Mouse (Mus musculus): ENCODE measurements around the gene Myom1. TPM values are rescaled to one million over a fixed set of nuclear protein-coding genes. Genes with fewer than 3 reads are reported as not detected.

Gene Myom1
- total RNA-seq, 2 experiments from 2014 or later = 0.07 to 0.44 TPM

DNA sequence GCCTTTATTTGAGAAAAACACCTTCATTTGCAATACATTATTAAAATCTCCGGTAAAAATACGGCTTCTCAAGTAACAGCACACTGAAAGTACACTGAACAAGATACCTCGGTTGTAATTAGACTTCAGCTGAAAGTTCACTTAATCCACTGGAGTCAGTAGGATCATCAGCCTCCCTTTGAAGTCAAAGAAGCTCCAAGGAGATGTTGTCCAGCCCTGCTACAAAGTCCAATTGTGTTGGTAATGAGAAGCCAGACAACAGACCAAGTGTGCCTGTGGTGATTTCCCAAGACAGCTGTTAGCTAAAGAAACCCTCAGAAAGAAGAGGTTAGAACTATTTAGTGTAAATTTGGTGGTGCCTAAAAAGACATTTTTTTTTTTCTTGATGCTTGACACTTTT is 92.0 kb downstream of the Myom1 start:
- no peak for ATAC-seq (ENCODE audit: poor library complexity, severe bottlenecking)

DNA sequence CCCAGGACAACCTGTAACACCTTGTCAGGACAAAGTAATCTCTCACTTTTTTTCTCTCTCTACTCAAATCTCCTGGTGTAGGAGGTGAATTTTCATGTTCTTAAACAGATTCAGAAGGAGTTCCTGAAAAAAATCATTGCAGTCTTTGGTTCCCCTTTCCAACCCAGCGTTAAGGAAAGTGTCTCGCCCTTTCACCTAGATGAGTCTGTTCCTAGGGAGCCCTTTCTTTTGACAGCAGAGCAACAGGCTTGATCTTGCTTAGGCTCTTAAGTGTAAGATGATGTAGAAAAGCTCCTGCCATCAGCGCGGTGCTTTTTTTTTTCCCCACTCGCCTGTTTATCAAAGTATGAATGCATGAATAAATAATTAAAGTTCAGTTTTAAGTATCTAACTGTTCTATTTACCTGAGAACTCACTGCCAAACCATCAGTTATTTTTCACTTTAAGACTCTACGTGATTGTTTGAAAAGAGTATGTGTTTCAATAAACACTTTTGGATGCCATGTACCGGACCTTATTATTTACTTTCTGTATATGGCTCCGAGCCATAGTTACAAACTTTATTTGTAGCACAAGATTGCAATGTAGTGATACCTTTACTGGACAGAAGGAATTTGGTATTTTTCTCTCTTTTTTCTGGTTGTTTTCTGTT is 94.2 kb downstream of the Myom1 start:
- ATAC-seq (ENCODE audit: poor library complexity, severe bottlenecking) = peak; percentile 19; the same call in 1 of the 2 replicates

DNA sequence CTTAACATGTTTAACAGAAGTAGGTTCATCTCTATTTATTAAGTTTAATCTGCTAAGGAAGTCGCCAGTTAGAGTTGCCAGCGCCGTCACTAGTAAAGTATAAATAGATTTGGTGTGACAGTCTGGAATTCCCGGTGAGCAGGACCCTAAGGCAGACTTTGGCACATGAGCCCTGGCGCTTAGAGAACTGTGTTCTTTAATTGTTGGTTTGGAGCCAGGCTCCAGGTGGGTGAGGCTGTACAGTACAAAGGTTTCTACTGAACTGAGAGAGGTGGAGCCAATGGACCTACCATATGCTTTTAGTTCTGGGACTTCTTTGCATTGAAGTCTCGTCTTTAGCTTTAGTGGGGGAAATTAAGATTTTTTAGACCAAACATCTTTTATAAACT is 94.8 kb downstream of the Myom1 start:
- no peak for ATAC-seq (ENCODE audit: poor library complexity, severe bottlenecking)

DNA sequence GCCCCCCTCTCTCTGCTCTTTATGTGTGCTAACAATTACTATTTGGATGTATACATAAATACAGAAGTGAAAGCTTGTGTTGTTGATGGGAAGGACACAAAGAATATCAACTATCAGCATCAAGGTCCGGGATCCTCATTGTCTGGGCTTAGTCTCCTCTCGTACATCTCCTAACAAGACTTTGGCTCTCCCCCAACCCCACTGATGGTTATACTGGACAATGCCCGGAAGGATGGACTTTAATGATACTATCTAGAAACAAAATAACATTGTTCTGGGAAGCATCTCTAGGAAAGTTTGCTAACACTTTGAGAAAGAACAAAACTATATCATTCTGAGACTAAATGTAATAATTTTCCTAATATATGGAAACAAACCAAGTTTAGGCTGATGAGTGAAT is 96.2 kb downstream of the Myom1 start:
- ATAC-seq (ENCODE audit: poor library complexity, severe bottlenecking) = no peak

DNA sequence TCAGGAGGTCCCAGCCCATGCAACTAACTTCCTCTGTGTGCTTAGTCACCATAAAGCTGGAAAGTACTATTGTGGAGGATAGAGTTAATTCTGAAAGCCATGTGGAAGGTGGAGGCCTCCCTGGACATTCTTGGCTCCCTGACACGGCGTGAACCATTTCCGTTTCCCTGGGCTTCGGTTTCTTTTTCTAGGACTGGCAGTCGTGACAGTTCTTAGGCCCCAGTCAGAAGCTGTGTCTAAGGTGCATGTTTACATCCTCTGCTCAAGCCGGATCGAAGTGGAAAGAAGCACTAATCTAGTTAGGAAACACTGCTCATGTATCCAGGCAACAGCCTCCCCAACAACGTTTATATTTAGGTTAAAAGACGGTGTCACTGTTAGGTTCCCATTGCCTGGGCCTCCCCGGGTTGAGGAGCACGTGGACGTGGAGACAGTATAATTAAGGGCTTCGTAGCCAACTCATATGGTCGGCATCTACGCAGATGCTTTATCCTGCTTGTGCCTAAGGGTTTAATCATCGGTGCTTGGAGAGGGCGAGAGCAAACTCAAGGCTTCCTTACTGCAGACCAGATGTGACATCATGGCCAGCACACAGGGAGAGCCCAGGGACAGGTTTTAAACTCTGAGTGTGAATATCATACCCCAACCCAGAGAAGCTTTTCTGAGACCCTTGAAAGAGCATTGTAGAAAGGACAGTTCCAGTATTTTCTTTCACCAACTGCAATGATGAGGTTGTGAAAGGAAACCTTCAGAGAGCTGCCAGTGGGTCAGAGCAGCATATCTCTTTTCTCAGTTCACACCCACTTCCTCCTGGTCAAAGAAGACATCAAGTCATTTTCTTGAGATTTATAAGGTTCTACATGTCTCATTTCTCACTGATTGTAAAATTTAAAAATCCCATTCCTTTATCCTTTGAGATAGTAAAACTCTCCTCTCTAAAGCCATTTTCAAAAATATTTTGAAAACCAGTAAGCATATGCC is 100.4 kb downstream of the Myom1 start:
- peak; percentile 56 for ATAC-seq (ENCODE audit: poor library complexity, severe bottlenecking)

DNA sequence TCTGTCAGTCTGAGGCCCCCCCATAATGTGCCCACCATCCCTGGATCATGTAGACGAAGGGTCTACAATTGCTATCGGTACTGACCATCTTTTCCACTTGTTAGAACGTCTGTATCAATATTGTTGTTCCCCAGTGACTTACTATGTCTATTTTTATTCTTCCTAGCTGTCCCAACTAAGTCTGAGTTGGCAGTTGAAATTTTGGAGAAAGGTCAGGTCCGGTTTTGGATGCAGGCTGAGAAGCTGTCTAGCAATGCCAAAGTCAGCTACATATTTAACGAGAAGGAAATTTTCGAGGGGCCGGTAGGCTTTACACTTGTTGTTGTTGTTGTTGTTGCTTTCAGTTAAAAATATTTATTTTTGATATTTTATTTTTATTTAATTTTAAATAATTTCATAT is 102.9 kb downstream of the Myom1 start:
- ATAC-seq (ENCODE audit: poor library complexity, severe bottlenecking) = no peak

DNA sequence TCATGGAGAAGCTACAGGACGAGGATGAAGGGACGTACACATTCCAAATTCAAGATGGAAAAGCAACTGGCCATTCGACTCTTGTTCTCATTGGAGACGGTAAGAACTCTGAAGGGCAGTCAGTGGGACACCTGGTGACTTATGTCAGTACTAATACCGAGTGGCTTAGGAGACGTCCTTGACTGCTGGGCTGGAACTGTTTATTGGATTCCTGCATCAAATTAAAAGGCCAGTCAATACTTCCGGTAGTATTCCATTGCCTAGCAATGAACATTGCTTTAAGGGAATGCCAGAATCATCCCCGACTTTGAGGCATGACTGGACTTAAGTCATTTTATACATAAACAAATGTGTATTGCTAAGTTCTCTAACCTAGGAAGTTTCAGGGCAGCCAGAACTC is 103.8 kb downstream of the Myom1 start:
- ATAC-seq (ENCODE audit: poor library complexity, severe bottlenecking) = no peak

DNA sequence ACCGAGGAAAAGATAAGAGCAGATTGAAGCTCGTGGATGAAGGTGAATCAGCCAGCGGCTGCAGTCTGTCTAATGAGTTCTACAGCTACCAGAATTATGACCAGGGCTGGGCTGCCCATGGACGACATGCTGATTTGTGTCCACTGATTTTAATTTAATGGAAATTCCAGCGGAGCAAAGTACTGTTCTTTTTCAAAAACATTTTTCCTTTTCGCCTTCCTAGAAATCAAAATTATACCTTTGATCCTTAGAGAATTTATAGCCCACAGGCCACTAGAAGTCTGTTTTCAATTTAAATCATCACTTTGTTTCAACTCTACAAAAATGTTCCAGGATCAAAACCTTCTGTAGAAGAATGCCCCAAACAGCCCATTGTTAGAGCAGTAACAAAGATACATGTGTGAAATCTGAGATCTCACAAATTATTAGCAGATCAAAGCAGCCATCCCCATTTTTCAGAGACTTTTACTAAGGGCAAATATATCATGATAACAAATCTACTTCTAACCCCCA is 108.4 kb downstream of the Myom1 start:
- ATAC-seq (ENCODE audit: poor library complexity, severe bottlenecking) = no peak

DNA sequence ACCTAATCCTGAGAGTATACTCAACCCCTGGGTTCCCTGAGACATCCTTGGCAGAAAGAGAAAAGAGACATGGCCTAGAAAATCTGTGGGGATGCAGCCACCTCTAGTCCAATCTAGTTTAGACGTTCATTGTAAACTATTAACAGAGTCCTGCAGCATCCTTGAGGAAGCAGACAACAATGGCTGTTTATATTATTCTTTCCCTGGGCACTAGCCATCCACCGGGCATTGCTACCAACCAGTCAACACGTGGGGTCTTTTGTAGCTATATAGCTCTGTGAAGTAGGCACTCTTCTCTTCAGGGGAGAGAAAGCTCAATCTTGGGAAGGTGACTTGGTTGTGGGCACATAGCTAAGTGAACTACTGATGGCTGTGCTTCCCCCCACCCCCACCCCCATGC is 110.3 kb downstream of the Myom1 start:
- ATAC-seq (ENCODE audit: poor library complexity, severe bottlenecking) = no peak

DNA sequence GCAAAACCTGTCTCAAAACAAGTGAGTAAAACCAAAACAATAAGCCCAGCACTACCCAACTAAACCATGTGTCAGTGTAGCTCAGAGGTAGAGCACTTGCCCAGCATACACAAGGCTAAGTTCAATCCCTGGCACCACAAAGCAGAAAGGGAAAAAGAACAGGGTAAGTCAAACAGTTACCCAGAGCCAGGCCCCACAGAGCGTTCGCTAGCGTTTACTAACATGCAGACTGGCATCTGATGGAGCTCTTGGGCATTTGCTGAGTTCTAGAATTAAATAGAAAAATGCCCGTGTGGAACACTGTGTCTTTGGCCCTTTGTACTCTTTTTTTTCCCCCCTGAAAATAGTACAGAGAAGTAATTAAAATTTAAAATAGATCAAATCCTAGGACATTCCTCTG is 111.8 kb downstream of the Myom1 start:
- ATAC-seq (ENCODE audit: poor library complexity, severe bottlenecking) = no peak

DNA sequence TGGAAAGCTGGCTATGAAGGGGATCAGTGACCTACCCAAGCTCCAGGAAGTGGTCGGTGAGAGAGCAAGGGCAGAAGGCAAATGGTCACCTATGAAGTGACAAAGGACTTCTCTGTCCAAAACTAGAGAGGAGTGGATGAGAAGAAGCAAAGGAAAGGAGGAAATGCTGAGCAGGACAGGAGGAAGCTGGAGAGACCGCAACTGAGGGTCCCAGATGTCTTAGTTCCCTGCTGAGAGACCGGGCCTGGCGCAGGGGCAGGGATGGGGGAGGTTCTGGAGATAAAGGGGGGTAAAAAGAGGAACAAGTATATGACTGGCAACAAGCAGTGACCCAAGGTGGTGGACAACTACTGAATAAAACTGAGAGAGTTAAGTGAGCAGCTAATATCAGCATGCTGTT is 115.5 kb downstream of the Myom1 start:
- peak; percentile 94 for ATAC-seq (ENCODE audit: poor library complexity, severe bottlenecking)

DNA sequence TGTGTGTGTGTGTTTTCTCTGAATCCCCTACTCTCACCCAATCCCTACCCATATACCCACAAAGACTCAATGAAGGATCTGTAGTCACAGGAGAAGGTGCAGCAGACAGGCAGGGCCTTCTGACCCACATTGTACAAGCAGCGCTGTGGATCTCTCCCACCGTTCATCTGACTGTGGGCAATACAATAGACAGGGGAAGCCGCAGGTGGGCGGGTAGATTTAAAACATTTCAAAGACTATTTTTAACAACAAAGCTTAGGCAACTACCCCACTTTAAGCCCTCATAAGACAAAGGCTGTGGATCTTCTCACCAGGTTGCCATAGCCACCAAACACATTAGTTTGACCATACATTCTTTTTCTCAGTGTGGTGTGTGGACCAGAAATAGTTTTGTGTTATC is 116.2 kb downstream of the Myom1 start:
- no peak for ATAC-seq (ENCODE audit: poor library complexity, severe bottlenecking)

DNA sequence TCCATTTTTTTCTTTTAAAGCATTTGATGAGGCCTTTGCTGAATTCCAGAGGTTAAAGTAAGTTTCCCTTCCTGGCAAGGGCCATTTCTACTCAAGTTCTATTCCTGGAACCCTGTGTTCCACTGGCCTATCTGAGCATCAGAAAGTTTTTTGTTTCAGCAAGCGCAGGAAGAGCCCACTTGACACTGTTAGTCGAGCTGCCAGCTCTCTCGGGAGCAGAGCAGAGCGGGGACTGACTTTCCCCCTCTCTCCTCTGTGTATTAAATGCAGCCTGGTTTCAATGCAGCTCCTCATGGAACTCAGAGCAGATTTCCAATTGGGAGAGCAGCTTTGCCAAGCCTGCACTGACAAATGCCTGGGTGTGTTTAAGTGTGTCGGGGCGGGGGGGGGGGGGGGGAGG is 118.2 kb downstream of the Myom1 start:
- no peak for ATAC-seq (ENCODE audit: poor library complexity, severe bottlenecking)

DNA sequence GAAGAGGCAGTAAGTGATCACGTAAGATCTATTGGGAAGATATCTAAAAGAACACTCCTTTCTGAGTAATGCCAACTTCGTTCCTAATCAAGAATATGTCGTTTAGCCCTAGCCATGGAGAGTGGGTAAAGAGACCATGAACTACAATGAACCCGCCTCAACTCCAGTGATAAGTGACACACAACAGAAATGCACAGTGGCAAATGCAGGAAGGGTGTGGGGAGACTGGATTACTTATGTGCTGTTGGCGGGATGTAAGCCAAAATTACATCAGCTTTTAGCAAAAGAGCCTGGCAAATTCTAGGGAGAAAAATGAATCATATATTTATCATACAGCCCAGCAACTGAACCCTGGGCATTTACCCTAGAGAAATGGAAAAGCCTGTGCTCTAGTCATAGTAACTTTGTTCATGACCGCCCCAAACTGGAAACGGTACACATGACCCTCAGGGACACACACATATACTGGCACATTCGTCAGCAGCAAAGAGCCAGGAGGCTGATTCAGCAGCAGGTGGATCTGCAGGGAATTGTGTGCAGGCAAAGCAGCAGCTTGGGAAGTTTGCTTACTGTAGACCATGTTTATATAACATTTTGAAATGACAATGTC is 121.7 kb downstream of the Myom1 start:
- no peak for ATAC-seq (ENCODE audit: poor library complexity, severe bottlenecking)

DNA sequence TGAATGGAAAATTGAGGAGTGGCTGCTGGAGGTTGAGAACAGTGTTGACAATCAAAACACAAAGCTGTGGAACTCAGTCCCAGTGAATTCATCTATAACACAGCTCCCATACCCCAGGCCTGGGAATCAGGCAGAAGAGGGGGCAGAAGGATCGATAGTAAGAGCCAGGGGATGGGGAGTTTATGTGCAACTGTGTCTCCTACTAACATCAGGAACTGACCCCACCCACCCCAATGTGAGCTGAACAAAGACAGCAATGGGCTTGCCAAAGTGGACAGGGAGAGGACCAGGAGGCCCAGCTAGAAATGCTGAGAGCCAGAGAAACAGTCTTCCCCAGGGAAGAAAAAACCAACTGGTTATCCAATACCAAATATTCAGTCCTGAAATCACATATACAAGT is 122.2 kb downstream of the Myom1 start:
- ATAC-seq (ENCODE audit: poor library complexity, severe bottlenecking) = no peak

DNA sequence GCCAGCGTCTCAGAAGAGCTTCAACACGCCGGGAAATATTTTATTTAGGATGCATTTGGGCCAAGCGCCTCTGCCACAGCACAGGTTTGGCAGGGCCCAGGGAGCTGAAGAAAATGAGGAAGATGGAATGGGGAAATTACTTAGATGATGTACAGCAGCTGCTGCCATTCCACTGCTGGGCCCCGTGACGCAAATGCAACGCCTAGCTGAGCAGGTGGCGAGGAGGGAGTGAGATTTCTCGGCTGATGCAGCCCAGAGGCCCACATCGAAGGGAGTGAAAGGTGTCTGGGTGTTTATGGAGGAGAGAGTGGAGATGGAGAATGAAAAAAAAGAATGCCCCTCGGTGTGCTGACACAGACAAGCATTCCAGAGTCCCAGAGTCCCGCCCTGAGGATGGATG is 123.1 kb downstream of the Myom1 start:
- peak; percentile 95 for ATAC-seq (ENCODE audit: poor library complexity, severe bottlenecking)

DNA sequence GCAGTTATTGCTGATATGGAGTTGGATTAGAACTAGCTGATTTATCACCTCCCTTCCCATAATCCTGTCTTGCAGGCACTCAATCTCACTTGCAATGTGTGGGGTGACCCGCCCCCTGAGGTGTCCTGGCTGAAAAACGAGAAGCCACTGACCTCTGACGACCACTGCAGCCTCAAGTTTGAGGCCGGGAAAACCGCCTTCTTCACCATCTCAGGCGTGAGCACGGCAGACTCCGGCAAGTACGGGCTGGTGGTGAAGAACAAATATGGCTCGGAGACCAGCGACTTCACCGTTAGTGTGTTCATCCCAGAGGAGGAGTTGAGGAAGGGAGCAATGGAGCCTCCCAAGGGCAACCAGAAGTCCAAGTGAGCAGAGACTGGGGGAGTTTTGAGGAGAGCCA is 123.6 kb downstream of the Myom1 start:
- ATAC-seq (ENCODE audit: poor library complexity, severe bottlenecking) = no peak

DNA sequence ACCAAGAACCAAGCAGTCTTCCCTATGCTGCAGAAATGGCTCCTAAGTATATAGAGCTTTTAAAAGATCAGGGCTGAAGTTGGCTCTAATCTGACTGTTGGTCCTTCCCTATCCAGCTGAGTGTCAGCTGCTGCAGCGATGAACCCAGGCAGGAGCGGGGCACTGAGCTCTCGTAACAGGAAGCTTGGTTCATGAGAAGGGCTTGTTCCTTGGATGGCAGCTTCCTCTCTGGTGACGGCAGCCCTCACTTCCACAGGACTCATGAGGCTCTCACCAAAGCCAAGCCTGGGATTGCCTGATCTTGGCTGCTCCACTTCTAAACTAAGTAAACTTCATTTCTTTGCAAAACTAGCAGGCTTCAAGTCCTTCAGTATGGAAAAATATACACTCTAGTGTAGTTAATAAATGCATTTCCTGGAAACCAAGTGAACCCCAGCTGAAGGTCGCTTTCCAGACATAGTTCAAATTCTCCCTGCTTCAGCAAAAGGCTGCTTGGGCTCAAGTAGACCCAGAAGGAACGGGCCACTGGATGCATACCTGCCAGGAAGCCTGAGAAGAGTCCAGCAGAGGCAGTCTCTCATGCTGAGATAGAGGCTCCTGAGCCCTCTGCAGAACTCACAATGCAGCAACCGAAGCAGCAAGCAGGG is 125.2 kb downstream of the Myom1 start:
- ATAC-seq (ENCODE audit: poor library complexity, severe bottlenecking) = peak; percentile 79

DNA sequence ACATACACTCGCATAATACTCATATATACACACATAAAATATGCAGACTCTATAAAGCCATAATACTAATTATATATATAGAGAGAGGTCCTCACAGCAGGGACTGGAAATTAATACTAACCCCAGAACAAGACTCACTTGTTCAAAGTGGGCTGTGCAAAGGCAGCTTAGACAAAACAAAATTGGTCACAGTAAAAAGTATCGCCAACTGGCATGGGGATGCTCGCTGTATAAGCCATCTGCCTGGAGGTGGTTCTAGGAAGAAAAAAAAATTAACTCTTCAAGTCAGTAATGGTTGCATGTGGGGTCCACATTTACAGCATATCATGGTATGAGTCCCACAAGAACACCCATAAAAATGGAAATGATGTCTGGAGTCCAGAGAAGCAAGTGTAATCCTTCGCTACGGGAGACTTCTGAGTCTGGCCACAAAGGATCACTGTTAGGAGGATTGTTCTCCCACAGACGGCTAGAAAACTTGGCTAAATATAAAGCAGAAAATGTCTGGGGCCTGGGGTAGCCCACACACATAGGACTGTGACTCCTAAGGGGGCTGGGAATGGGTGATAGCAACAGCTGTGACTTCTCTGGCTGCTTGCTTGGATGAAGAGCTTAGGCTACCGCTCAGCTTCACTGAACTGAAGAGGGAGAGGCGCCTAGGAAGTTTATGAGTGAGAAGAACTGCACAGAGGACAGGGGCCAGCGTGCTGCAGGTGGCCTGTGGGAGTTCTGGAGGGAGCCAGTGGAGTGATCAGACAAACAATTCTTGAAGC is 127.2 kb downstream of the Myom1 start:
- ATAC-seq (ENCODE audit: poor library complexity, severe bottlenecking) = no peak

DNA sequence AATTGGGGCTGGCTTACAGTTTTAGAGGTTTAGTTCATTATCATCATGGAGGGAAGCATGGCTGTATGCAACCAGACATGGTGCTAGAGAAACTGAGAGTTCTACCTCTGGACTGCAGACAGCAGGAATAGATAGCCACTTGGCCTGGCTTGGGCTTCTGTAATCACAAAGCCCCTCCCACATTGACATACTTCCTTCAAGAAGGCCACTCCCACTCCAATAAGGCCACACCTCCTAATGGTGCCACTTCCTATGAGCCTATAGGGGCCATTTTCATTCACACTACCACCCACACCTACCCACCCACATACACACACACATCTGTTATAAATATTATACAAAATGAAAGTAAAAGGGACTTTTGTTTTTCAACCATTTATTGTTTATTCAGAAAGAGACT is 129.8 kb downstream of the Myom1 start:
- ATAC-seq (ENCODE audit: poor library complexity, severe bottlenecking) = no peak
